Comparison of ENCODE assay signal across 32 mouse cellular contexts in genomic region chr6:116493742-116494141, GRCm38 (mm10). TPM values are rescaled to one million over a fixed set of nuclear protein-coding genes. Genes with fewer than 3 reads are reported as not detected.
A peak's percentile ranks its signal among the peaks of the same experiment; 100 is the strongest.
DNase-seq lines count a peak whose midpoint lies in the region; ATAC-seq lines count a peak whose summit lies in the region.
"Had no signal": no experiment of that assay in that cellular context is flagged by ENCODE, and none has a peak within 500 bp of the region (broad histone marks: within the 10 kb centered on the region; RNA-seq: fewer than 3 reads in every experiment).

No protein-coding gene starts in this region.

- peaks cover 4% of the 10 kb centered on the region; the same call in 1 of the 2 replicates for H3K9me3 ChIP-seq in megakaryocyte, embryonic 14.5 days
- H3K9me3 ChIP-seq: embryonic facial prominence, embryonic 13.5 days; embryonic facial prominence, embryonic 15.5 days; forebrain, embryonic 10.5 days; forebrain, embryonic 12.5 days had no signal

- peak; percentile 80 for DNase-seq in heart, adult 11 months
- no peak for DNase-seq in heart, postnatal 4 days
- no peak for DNase-seq in right cerebral cortex, postnatal 4 days
- DNase-seq: adrenal gland, adult 8-10 months; adrenal gland, postnatal 14 days; adrenal gland, postnatal 36 days; cerebellum, adult 11 months; cerebellum, adult 18-20 months; cerebellum, adult 8-10 months; cerebellum, adult 9-11 months; cerebellum, postnatal 14 days; cerebellum, postnatal 36 days; embryo, embryonic 11 days had no signal

- peaks cover 5% of the 10 kb centered on the region; the same call in 1 of the 2 replicates for H3K4me1 ChIP-seq in megakaryocyte, embryonic 14.5 days
- H3K4me1 ChIP-seq: embryonic facial prominence, embryonic 13.5 days; embryonic facial prominence, embryonic 15.5 days; forebrain, embryonic 10.5 days had no signal

- peaks cover 19% of the 10 kb centered on the region for H3K27me3 ChIP-seq in megakaryocyte, embryonic 14.5 days (replicated peaks)
- H3K27me3 ChIP-seq: embryonic facial prominence, embryonic 13.5 days; embryonic facial prominence, embryonic 15.5 days; forebrain, embryonic 12.5 days had no signal

- ATAC-seq in granulocyte monocyte progenitor cell, adult 5-6 weeks (replicated peaks; ENCODE audit: poor library complexity, severe bottlenecking) = peak; percentile 59
- no peak for ATAC-seq in megakaryocyte progenitor cell, adult 5-6 weeks (replicated peaks; ENCODE audit: poor library complexity)
- ATAC-seq: activated CD4-positive, CD25-positive, alpha-beta regulatory T cell, adult 4 months; forebrain, embryonic 14.5 days; forebrain, embryonic 16.5 days; Patski had no signal

- H3K36me3 ChIP-seq in megakaryocyte, embryonic 14.5 days (replicated peaks; ENCODE audit: low read length) = no peaks in the 10 kb centered on the region
- H3K36me3 ChIP-seq: embryonic facial prominence, embryonic 13.5 days; embryonic facial prominence, embryonic 15.5 days; forebrain, embryonic 10.5 days; forebrain, embryonic 12.5 days had no signal

- peak overlapping the region; percentile 2 for H3K4me3 ChIP-seq in megakaryocyte, embryonic 14.5 days (replicated peaks)
- H3K4me3 ChIP-seq: embryonic facial prominence, embryonic 13.5 days; embryonic facial prominence, embryonic 15.5 days; erythroblast, embryonic 14.5 days; forebrain, embryonic 10.5 days; forebrain, embryonic 12.5 days had no signal

RNA-seq across cellular contexts. Expression of gene Olfr211, which starts 4.9 kb away (rescaled TPM):
- total RNA-seq in heart, postnatal 4 days (2021) = not detected
- not detected in 2 replicates for total RNA-seq in granulocyte monocyte progenitor cell, adult 5-6 weeks (2014; fragmentation: Nextera tagmentation)
- not detected in 2 replicates for total RNA-seq in granulocyte monocyte progenitor cell, adult 5-6 weeks (2017)
- polyA plus RNA-seq in megakaryocyte, embryonic 14.5 days (2012; ENCODE audit: insufficient read depth, low replicate concordance) = 0.44 TPM in 1 of 2 replicates, not detected in the other
- not detected in 2 replicates for total RNA-seq in megakaryocyte progenitor cell, adult 5-6 weeks (2015)
- not detected in 2 replicates for total RNA-seq in megakaryocyte progenitor cell, adult 5-6 weeks (2017)
- total RNA-seq: adrenal gland, adult 18-20 months; adrenal gland, adult 8-10 months; adrenal gland, postnatal 14 days; adrenal gland, postnatal 36 days; common myeloid progenitor, adult 5-6 weeks; ES-E14; MEL had no signal
- polyA plus RNA-seq: activated CD4-positive, CD25-positive, alpha-beta regulatory T cell, adult 4 months; brain, embryonic 14.5 days; C2C12; embryonic facial prominence, embryonic 11.5 days; embryonic facial prominence, embryonic 13.5 days; embryonic facial prominence, embryonic 15.5 days; erythroblast, embryonic 14.5 days; forebrain, embryonic 10.5 days; forebrain, embryonic 12.5 days; forebrain, embryonic 14.5 days; forebrain, embryonic 16.5 days; Patski had no signal

RNA-seq across cellular contexts. Expression of gene Olfr212, which starts 12.6 kb away (rescaled TPM):
- total RNA-seq in heart, postnatal 4 days (2021) = under 1 TPM in 1 of 2 experiments, not detected in 1; 0.12 TPM
- not detected in 2 replicates for total RNA-seq in granulocyte monocyte progenitor cell, adult 5-6 weeks (2014; fragmentation: Nextera tagmentation)
- total RNA-seq in granulocyte monocyte progenitor cell, adult 5-6 weeks (2017) = not detected in 2 replicates
- polyA plus RNA-seq in megakaryocyte, embryonic 14.5 days (2012; ENCODE audit: insufficient read depth, low replicate concordance) = not detected in 2 replicates
- total RNA-seq in megakaryocyte progenitor cell, adult 5-6 weeks (2015) = 0.07 and 0.20 TPM in 2 replicates
- not detected in 2 replicates for total RNA-seq in megakaryocyte progenitor cell, adult 5-6 weeks (2017)
- total RNA-seq: adrenal gland, adult 18-20 months; adrenal gland, postnatal 14 days; common myeloid progenitor, adult 5-6 weeks; ES-E14; MEL had no signal
- polyA plus RNA-seq: activated CD4-positive, CD25-positive, alpha-beta regulatory T cell, adult 4 months; embryonic facial prominence, embryonic 13.5 days; embryonic facial prominence, embryonic 15.5 days; erythroblast, embryonic 14.5 days; forebrain, embryonic 10.5 days; forebrain, embryonic 12.5 days; forebrain, embryonic 14.5 days; forebrain, embryonic 16.5 days had no signal

RNA-seq across cellular contexts. Expression of gene Alox5, which starts 32.8 kb away (rescaled TPM):
- total RNA-seq in heart, postnatal 4 days (2021) = 1 to 10 TPM; 6.3 to 6.7 TPM
- total RNA-seq in granulocyte monocyte progenitor cell, adult 5-6 weeks (2014; fragmentation: Nextera tagmentation) = 6.6 and 13.3 TPM in 2 replicates
- total RNA-seq in granulocyte monocyte progenitor cell, adult 5-6 weeks (2017) = 6.2 and 15.6 TPM in 2 replicates
- polyA plus RNA-seq in megakaryocyte, embryonic 14.5 days (2012; ENCODE audit: insufficient read depth, low replicate concordance) = 43.4 and 50.4 TPM in 2 replicates
- 8.1 and 9.5 TPM in 2 replicates for total RNA-seq in megakaryocyte progenitor cell, adult 5-6 weeks (2015)
- total RNA-seq in megakaryocyte progenitor cell, adult 5-6 weeks (2017) = 5.9 and 12.3 TPM in 2 replicates
- polyA plus RNA-seq: activated CD4-positive, CD25-positive, alpha-beta regulatory T cell, adult 4 months; Patski had no signal

RNA-seq across cellular contexts. Expression of gene Olfr213, which starts 44.5 kb away (rescaled TPM):
- total RNA-seq in heart, postnatal 4 days (2021) = not detected
- not detected in 2 replicates for total RNA-seq in granulocyte monocyte progenitor cell, adult 5-6 weeks (2014; fragmentation: Nextera tagmentation)
- total RNA-seq in granulocyte monocyte progenitor cell, adult 5-6 weeks (2017) = not detected in 2 replicates
- polyA plus RNA-seq in megakaryocyte, embryonic 14.5 days (2012; ENCODE audit: insufficient read depth, low replicate concordance) = not detected in 2 replicates
- total RNA-seq in megakaryocyte progenitor cell, adult 5-6 weeks (2015) = not detected in 2 replicates
- not detected in 2 replicates for total RNA-seq in megakaryocyte progenitor cell, adult 5-6 weeks (2017)
- total RNA-seq: adrenal gland, adult 18-20 months; adrenal gland, adult 8-10 months; adrenal gland, postnatal 14 days; adrenal gland, postnatal 36 days; common myeloid progenitor, adult 5-6 weeks; ES-E14; MEL had no signal
- polyA plus RNA-seq: activated CD4-positive, CD25-positive, alpha-beta regulatory T cell, adult 4 months; brain, embryonic 14.5 days; C2C12; embryonic facial prominence, embryonic 11.5 days; embryonic facial prominence, embryonic 13.5 days; embryonic facial prominence, embryonic 15.5 days; erythroblast, embryonic 14.5 days; forebrain, embryonic 10.5 days; forebrain, embryonic 12.5 days; forebrain, embryonic 14.5 days; forebrain, embryonic 16.5 days; Patski had no signal

RNA-seq across cellular contexts. Expression of gene Gm5580, which starts 57.2 kb away (rescaled TPM):
- total RNA-seq in heart, postnatal 4 days (2021) = 1 to 10 TPM; 4.0 to 4.4 TPM
- total RNA-seq in granulocyte monocyte progenitor cell, adult 5-6 weeks (2014; fragmentation: Nextera tagmentation) = 0.34 TPM in 1 of 2 replicates, not detected in the other
- 0.36 and 0.39 TPM in 2 replicates for total RNA-seq in granulocyte monocyte progenitor cell, adult 5-6 weeks (2017)
- polyA plus RNA-seq in megakaryocyte, embryonic 14.5 days (2012; ENCODE audit: insufficient read depth, low replicate concordance) = 0.07 TPM in 1 of 2 replicates, not detected in the other
- 0.67 and 0.98 TPM in 2 replicates for total RNA-seq in megakaryocyte progenitor cell, adult 5-6 weeks (2015)
- total RNA-seq in megakaryocyte progenitor cell, adult 5-6 weeks (2017) = 0.29 and 0.30 TPM in 2 replicates
- polyA plus RNA-seq: activated CD4-positive, CD25-positive, alpha-beta regulatory T cell, adult 4 months; erythroblast, embryonic 14.5 days had no signal
